Mouse (Mus musculus) heart, postnatal 0 days (tissue): ENCODE data around the gene Bcdin3d. TPM values are rescaled to one million over a fixed set of nuclear protein-coding genes. Genes with fewer than 3 reads are reported as not detected.
"Not testable (repeated sequence)": the region's sequence is repeated elsewhere in the genome, so short reads cannot be mapped to it uniquely, and the experiment has no call there.

Experiments used
- ATAC-seq: fragments of 200-750 bp; cut with Nextera tagmentation; 2 replicates; pipeline ENCODE4 v1.8.0; 2017; ENCODE audit warnings: low read depth, moderate number of reproducible peaks, moderate library complexity; ENCODE audit not compliant: insufficient read depth
- DNase-seq: peaks from one replicate; pipeline ENCODE4 v3.0.0-alpha.2; 2016; ENCODE audit warnings: low spot score
- H3K27ac ChIP-seq: fragments of 300-500 bp; sonication (generic); 2 replicates; pipeline ENCODE4 v1.5.1; 2014; ENCODE audit warnings: low read depth, mild to moderate bottlenecking
- H3K27me3 ChIP-seq: fragments of 300-500 bp; sonication (generic); 2 replicates; pipeline ENCODE4 v1.6.1; 2014; ENCODE audit warnings: low read length, mixed read lengths; ENCODE audit not compliant: control insufficient read depth, insufficient read depth
- H3K36me3 ChIP-seq: fragments of 300-500 bp; sonication (generic); replicated peaks from 2 replicates; pipeline ENCODE4 v1.6.1; 2014; ENCODE audit warnings: low read length, mixed read lengths; ENCODE audit not compliant: control insufficient read depth, insufficient read depth
- H3K4me1 ChIP-seq: fragments of 300-500 bp; sonication (generic); 2 replicates; pipeline ENCODE4 v1.6.1; 2014; ENCODE audit warnings: antibody characterized with exemption; ENCODE audit not compliant: control insufficient read depth, insufficient read depth
- H3K4me2 ChIP-seq: fragments of 300-500 bp; sonication (generic); 2 replicates; pipeline ENCODE4 v1.6.1; 2014; ENCODE audit warnings: low read depth, mild to moderate bottlenecking, low read length, moderate library complexity
- H3K4me3 ChIP-seq: fragments of 300-500 bp; sonication (generic); 2 replicates; pipeline ENCODE4 v1.5.1; 2014; ENCODE audit warnings: low read depth, low read length
- H3K9ac ChIP-seq: fragments of 300-500 bp; sonication (generic); replicated peaks from 2 replicates; pipeline ENCODE4 v1.6.1; 2014; ENCODE audit warnings: low read depth, low read length, mixed read lengths
- H3K9me3 ChIP-seq: fragments of 300-500 bp; sonication (generic); replicated peaks from 2 replicates; pipeline ENCODE4 v1.6.1; 2016; ENCODE audit warnings: low read length; ENCODE audit not compliant: control insufficient read depth
- CTCF ChIP-seq: IDR thresholded peaks from 2 replicates; pipeline ENCODE4 v1.5.1; 2016; ENCODE audit warnings: antibody characterized with exemption, control low read depth, low read depth
- EP300 ChIP-seq: IDR thresholded peaks from 2 replicates; pipeline ENCODE4 v1.6.1; 2016; ENCODE audit warnings: antibody characterized with exemption, low read depth
- WGBS: fragments of 180-500 bp; shearing (Covaris S2); extraction: QIAGEN DNeasy Blood & Tissue Kit; methylation state at CpG from one replicate; pipeline ENCODE4 v1.1.7; 2014; 5-methylcytosine and 5-hydroxymethylcytosine counted together
- polyA plus RNA-seq: library from polyadenylated mRNA; unstranded; fragments of >200 nt; fragmentation: Nextera tagmentation; extraction: Ambion mirVana; gene quantifications from 2 replicates; pipeline ENCODE4 v1.2.1, GENCODE M21; 2015
- total RNA-seq: library from RNA; depleted of rRNA; stranded (reverse); fragments of >200 nt; gene quantifications from 2 replicates; pipeline ENCODE4 v1.2.3, GENCODE M21; 2014; ENCODE audit warnings: low replicate concordance

Gene Bcdin3d
- total and polyA plus RNA-seq, 2 experiments from 2014 or later, result 11.0 to 12.5 TPM

DNA sequence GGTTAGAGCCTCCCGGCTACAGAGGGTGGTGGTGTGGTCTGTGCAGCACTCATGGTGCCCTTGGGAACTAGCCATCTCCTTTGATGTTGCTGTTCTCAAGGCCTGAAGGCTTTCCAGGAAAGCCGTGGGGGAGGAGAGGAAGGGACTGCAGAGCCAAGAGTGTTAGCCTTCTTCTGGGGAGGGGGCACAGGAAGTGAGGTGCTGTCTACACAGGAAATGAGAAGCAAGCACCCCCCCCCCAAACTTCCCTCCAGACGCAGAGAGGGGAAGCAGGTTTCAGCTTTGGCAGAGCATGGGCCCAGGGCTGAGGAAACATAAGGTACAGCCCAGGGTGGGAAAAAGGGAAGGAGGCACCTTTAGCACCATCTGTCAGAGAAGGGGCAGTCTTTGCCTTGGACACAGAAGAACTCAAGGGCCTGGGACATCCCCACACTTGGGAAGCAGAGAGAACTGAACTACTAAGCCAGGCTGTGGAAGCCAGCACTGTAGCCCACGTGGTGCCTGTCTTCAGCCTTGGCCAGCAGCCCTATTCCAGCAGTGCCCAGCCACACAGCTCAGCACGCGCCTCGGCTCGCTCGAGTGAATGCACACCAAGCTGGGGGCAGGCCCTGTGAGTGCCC is 25.3 kb downstream of the Bcdin3d start:
- Histone ChIP-seq H3K4me3 (no peak overlapping the region), H3K27me3 (no peaks in the 10 kb centered on the region), H3K9ac (no peak overlapping the region), H3K9me3 (no peaks in the 10 kb centered on the region), H3K4me2 (peak overlapping the region; percentile 1), H3K4me1 (peaks cover 35% of the 10 kb centered on the region), H3K36me3 (peaks cover 3% of the 10 kb centered on the region; the same call in 1 of the 2 replicates), H3K27ac (peak overlapping the region; percentile 73)
- DNase-seq, result peak; percentile 64
- ATAC-seq, result peak; percentile 85
- TF ChIP-seq EP300, result peak; percentile 90
- no peak for TF ChIP-seq CTCF
- 7% methylated on average over 9 of the region's 9 CpGs for WGBS

DNA sequence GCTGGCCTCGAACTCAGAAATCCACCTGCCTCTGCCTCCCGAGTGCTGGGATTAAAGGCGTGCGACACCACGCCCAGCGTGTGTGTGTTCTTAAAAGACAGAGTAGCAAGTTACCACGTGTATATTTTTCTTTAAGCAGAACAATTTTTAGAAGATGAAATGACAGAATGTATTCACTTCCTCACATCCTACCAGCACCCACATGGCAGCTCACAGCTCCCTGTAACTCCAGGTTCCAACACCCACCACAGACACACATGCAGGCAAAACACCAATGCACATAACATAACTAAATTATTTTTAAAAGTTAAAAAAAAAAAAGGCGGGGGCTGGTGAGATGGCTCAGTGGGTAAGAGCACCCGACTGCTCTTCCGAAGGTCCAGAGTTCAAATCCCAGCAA is 28.4 kb downstream of the Bcdin3d start:
- H3K4me3 ChIP-seq, H3K9me3 ChIP-seq, H3K9ac ChIP-seq, H3K36me3 ChIP-seq, H3K4me2 ChIP-seq, H3K27ac ChIP-seq, ATAC-seq, H3K27me3 ChIP-seq, DNase-seq: not testable (repeated sequence)
- H3K4me1 ChIP-seq, result peaks cover 35% of the 10 kb centered on the region
- WGBS, result 90% methylated on average over 10 of the region's 10 CpGs

GRCm38 (mm10) chr15:99445567-99445966 is 29.0 kb downstream of the Bcdin3d start:
- H3K27me3 ChIP-seq, result no peaks in the 10 kb centered on the region
- H3K4me3 ChIP-seq, result no peak overlapping the region
- no peaks in the 10 kb centered on the region for H3K9me3 ChIP-seq
- no peak overlapping the region for H3K9ac ChIP-seq
- TF ChIP-seq CTCF, result no peak
- no peak for TF ChIP-seq EP300
- H3K36me3 ChIP-seq, result 0 out of 2 replicates have a peak, but pooled peaks cover 7% of the 10 kb centered on the region
- 59% methylated on average over 6 of the region's 6 CpGs for WGBS
- H3K4me2 ChIP-seq, result no peak overlapping the region
- no peak for ATAC-seq
- no peak for DNase-seq
- peaks cover 37% of the 10 kb centered on the region for H3K4me1 ChIP-seq
- H3K27ac ChIP-seq, result no peak overlapping the region

- no peak overlapping the region for H3K27ac ChIP-seq
- H3K36me3 ChIP-seq, result peaks cover 18% of the 10 kb centered on the region; the same call in 1 of the 2 replicates
- H3K9ac ChIP-seq, result no peak overlapping the region
- no peak for TF ChIP-seq EP300
- peaks cover 26% of the 10 kb centered on the region for H3K4me1 ChIP-seq
- H3K27me3 ChIP-seq, result no peaks in the 10 kb centered on the region
- ATAC-seq (no peak), DNase-seq (no peak)
- no peak overlapping the region for H3K4me3 ChIP-seq
- 82% methylated on average over 7 of the region's 7 CpGs for WGBS
- H3K4me2 ChIP-seq, result no peak overlapping the region
- H3K9me3 ChIP-seq, result no peaks in the 10 kb centered on the region
These were observed 32.2 kb downstream of the Bcdin3d start for GRCm38 (mm10) chr15:99442358-99442757.

- H3K4me1 ChIP-seq, result peaks cover 26% of the 10 kb centered on the region
- no peaks in the 10 kb centered on the region for H3K27me3 ChIP-seq
- ATAC-seq, result no peak
- WGBS, result 33% methylated on average over 8 of the region's 8 CpGs
- no peak for TF ChIP-seq EP300
- TF ChIP-seq CTCF, result no peak
- H3K4me2 ChIP-seq, result no peak overlapping the region
- no peaks in the 10 kb centered on the region for H3K9me3 ChIP-seq
- H3K4me3 ChIP-seq, result no peak overlapping the region
- DNase-seq, result no peak
- H3K27ac ChIP-seq, result peak overlapping the region; percentile 71
- no peak overlapping the region for H3K9ac ChIP-seq
- H3K36me3 ChIP-seq, result peaks cover 18% of the 10 kb centered on the region; the same call in 1 of the 2 replicates
These were observed 33.6 kb downstream of the Bcdin3d start for GRCm38 (mm10) chr15:99440816-99441457.
